Mouse (Mus musculus) granulocyte monocyte progenitor cell, adult 5-6 weeks (primary cell): Measurements from ENCODE around the gene Olfr1438-ps1. TPM values are rescaled to one million over a fixed set of nuclear protein-coding genes. Genes with fewer than 3 reads are reported as not detected.
"Not testable (repeated sequence)": the region's sequence is repeated elsewhere in the genome, so short reads cannot be mapped to it uniquely, and the experiment has no call there.

Experiments used
- ATAC-seq: replicated peaks from 2 replicates; pipeline ENCODE4 v1.8.0; 2016; ENCODE audit warnings: mild to moderate bottlenecking, moderate TSS enrichment, inconsistent platforms; ENCODE audit not compliant: poor library complexity, severe bottlenecking
- total RNA-seq, 2 experiments: library from RNA; stranded (forward) in 1 of 2; stranded (reverse) in 1 of 2; fragments of 200-712, 200-1000 nt in 1 of 2; fragments of >200 nt in 1 of 2; fragmentation: Nextera tagmentation in 1 of 2; gene quantifications; 2 replicates each; pipeline ENCODE4 v1.2.3; 2014 to 2017

The Olfr1438-ps1 gene
- not detected in 2 replicates for total RNA-seq (2014; fragmentation: Nextera tagmentation)
- total RNA-seq (2017) = not detected in 2 replicates

DNA sequence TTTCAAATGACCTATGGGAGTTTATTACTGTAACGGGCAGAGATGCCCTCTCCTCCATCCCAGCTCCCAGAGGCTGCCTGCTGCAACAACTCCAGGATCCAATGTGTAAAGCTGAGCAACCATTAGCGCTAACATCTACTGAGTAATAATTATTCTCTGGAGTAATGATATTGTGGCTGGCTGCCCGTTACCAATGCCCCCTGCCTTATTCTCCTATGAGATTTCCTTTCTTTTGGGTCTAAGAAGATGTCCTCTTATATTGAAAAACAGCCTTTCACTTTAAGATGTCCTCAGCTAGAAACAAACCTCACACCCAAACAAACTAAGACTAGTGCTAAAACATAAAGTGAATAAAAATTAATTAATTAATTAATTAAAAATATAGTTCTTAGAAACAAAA, at the start of gene Olfr1438-ps1:
Olfr1438-ps1 (minus strand) TSS at position 101 of the 400 bp plus-strand sequence.
- ATAC-seq = no peak

DNA sequence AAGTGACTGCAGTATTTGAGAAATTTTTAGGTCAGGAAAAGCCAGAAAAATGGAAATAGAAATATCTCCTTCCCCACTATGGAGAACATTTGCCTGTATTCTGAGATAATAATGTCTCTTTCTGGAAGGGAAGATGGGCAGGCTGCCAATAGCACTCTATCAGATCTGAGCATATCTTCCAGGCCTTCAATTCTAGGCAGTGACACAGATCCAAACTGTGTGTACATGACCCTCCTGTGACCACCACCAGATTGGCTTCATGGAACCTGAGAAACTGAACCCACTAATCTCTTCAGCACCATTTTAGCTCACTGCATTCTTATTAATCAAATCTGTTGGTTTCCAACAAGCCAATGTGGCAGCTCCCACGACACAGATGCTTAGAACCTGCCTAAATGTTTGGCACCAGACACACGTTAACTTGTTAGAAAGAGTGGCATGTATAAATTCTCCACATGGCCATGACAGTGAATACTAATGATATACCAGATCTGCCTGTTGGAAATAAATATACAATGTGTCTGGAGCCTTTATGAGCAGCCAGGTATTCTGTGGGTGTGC, 38.8 kb upstream of the Olfr1438-ps1 start:
- no peak for ATAC-seq

DNA sequence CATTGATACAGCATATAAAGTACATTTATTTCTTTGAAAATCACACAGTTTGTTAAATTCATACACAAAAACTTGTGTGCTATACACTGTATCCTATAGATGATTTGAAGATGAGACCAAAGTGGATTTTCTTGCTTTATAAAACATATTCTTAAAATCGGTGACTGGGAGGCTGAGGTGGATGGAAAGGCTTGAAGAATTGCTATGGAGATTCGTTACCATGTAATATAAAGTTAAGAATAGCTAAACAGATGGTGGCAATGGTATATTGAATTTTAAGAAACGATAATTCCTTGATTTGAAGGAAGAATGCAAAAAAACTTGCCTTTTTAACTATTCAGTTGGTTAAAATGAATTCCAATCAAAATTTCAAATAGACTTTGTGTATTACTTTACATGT, 37.3 kb upstream of the Olfr1438-ps1 start:
- ATAC-seq = no peak

DNA sequence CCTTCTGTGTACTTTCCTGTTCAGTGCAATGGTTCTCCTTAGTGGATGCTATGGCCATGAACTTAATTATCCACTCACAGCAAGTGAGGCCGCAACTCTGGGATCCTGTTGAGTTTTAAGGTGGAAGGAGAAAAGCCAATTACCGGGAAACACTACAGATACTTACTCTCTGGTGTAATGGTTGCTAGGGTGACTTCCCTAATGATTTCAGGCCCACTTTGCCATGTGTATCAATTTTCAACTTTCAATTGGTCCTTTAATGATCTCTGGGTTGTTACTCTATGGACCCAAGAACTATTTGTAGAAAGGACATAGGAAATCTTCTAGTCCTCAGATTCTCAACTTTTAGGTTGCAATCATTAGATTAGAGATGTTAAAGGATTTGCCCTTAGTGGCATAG, 10.7 kb downstream of the Olfr1438-ps1 start, which contains the start of gene Olfr1437:
Olfr1437 (minus strand) TSS at position 101 of the 400 bp plus-strand sequence.
- ATAC-seq = no peak

DNA sequence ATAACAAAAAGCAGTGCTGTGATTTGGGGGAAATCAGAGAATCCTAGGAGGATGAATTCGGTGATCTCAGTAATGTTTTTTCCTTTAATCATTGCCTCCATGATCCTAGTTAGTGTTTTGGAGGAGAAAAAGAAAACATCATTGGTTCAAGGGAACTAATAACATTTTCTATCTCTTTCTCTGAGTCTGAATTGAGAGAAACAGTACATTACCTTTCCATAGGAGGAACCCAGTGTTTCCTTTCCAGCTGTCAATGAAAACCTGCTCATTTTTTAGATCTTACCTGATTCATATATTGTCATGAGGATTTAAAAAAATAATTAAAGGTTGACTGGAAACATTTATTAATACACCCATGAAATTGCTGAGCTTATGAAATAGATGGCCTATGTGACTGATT, 36.7 kb downstream of the Olfr1438-ps1 start, which contains the start of gene Olfr1436:
Olfr1436 (minus strand) TSS at position 101 of the 400 bp plus-strand sequence.
- ATAC-seq = not testable (repeated sequence)

DNA sequence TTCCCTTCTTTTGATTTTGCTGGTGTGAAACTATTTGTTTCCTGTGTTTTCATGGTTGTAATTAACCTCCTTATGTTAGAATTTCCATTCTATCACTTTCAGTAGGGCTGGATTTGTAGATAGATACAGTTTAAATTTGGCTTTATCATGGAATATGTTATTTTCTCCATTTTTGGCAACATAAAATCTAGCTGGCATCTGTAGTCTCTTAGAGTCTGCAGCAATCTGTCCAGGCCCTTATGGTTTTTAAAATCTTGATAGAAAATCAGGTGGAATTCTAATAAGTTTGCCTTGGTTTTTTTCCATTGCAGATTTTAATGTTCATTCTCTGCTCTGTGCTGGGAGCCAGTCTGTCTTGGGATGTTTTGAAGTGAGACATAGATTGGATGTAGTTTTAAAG, 42.7 kb downstream of the Olfr1438-ps1 start:
- ATAC-seq = no peak

DNA sequence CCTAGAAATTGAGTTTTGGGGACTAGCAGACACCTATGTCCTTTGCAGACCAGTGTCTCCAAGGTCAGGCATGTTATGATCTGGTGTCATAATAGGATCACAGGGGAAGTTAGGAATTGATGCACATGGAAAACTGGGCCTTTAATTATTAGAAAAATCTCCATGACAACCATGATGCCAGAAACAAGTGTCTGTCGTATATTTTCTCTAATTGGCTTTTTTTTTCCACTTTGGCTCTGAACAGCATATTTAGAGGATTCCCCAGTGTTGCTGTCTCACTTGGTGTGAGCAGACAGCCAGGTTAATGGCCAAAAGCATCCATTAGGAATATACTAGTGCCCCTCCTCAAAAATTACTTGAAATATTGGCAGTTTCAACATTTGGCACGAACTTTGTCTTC, 56.2 kb downstream of the Olfr1438-ps1 start, which contains the start of gene Olfr1434:
Olfr1434 (plus strand) TSS at position 301 of the 400 bp plus-strand sequence.
- no peak for ATAC-seq

Other genes starting within 250 kb of the Olfr1438-ps1 start
- gene Olfr1426, start 243.9 kb downstream of the Olfr1438-ps1 start, total RNA-seq (2014; fragmentation: Nextera tagmentation) = not detected in 2 replicates
- not detected in 2 replicates for gene Olfr1426, start 243.9 kb downstream of the Olfr1438-ps1 start, total RNA-seq (2017)
- gene Olfr1427, start 232.6 kb downstream of the Olfr1438-ps1 start, total RNA-seq (2014; fragmentation: Nextera tagmentation) = not detected in 2 replicates
- not detected in 2 replicates for gene Olfr1427, start 232.6 kb downstream of the Olfr1438-ps1 start, total RNA-seq (2017)
- not detected in 2 replicates for gene Olfr1428, start 220.0 kb downstream of the Olfr1438-ps1 start, total RNA-seq (2014; fragmentation: Nextera tagmentation)
- not detected in 2 replicates for gene Olfr1428, start 220.0 kb downstream of the Olfr1438-ps1 start, total RNA-seq (2017)
- not detected in 2 replicates for gene Olfr76, start 212.7 kb downstream of the Olfr1438-ps1 start, total RNA-seq (2014; fragmentation: Nextera tagmentation)
- not detected in 2 replicates for gene Olfr76, start 212.7 kb downstream of the Olfr1438-ps1 start, total RNA-seq (2017)
- not detected in 2 replicates for gene Olfr1555-ps1, start 165.8 kb downstream of the Olfr1438-ps1 start, total RNA-seq (2014; fragmentation: Nextera tagmentation)
- gene Olfr1555-ps1, start 165.8 kb downstream of the Olfr1438-ps1 start, total RNA-seq (2017) = not detected in 2 replicates
- not detected in 2 replicates for gene Olfr1431, start 135.3 kb downstream of the Olfr1438-ps1 start, total RNA-seq (2014; fragmentation: Nextera tagmentation)
- gene Olfr1431, start 135.3 kb downstream of the Olfr1438-ps1 start, total RNA-seq (2017) = not detected in 2 replicates
- gene Olfr1432, start 103.3 kb downstream of the Olfr1438-ps1 start, total RNA-seq (2014; fragmentation: Nextera tagmentation) = not detected in 2 replicates
- gene Olfr1432, start 103.3 kb downstream of the Olfr1438-ps1 start, total RNA-seq (2017) = not detected in 2 replicates
- gene Olfr262, start 94.3 kb downstream of the Olfr1438-ps1 start, total RNA-seq (2014; fragmentation: Nextera tagmentation) = not detected in 2 replicates
- not detected in 2 replicates for gene Olfr262, start 94.3 kb downstream of the Olfr1438-ps1 start, total RNA-seq (2017)
- gene Olfr235, start 74.9 kb downstream of the Olfr1438-ps1 start, total RNA-seq (2014; fragmentation: Nextera tagmentation) = not detected in 2 replicates
- not detected in 2 replicates for gene Olfr235, start 74.9 kb downstream of the Olfr1438-ps1 start, total RNA-seq (2017)
- not detected in 2 replicates for gene Olfr1434, start 56.1 kb downstream of the Olfr1438-ps1 start, total RNA-seq (2014; fragmentation: Nextera tagmentation)
- gene Olfr1434, start 56.1 kb downstream of the Olfr1438-ps1 start, total RNA-seq (2017) = not detected in 2 replicates
- not detected in 2 replicates for gene Olfr1436, start 36.8 kb downstream of the Olfr1438-ps1 start, total RNA-seq (2014; fragmentation: Nextera tagmentation)
- gene Olfr1436, start 36.8 kb downstream of the Olfr1438-ps1 start, total RNA-seq (2017) = not detected in 2 replicates
- gene Olfr1437, start 10.8 kb downstream of the Olfr1438-ps1 start, total RNA-seq (2014; fragmentation: Nextera tagmentation) = not detected in 2 replicates
- gene Olfr1437, start 10.8 kb downstream of the Olfr1438-ps1 start, total RNA-seq (2017) = not detected in 2 replicates
- gene Olfr1440, start 51.4 kb upstream of the Olfr1438-ps1 start, total RNA-seq (2014; fragmentation: Nextera tagmentation) = not detected in 2 replicates
- not detected in 2 replicates for gene Olfr1440, start 51.4 kb upstream of the Olfr1438-ps1 start, total RNA-seq (2017)
- not detected in 2 replicates for gene Olfr1441, start 81.5 kb upstream of the Olfr1438-ps1 start, total RNA-seq (2014; fragmentation: Nextera tagmentation)
- not detected in 2 replicates for gene Olfr1441, start 81.5 kb upstream of the Olfr1438-ps1 start, total RNA-seq (2017)
- gene Pfpl, start 92.0 kb upstream of the Olfr1438-ps1 start, total RNA-seq (2014; fragmentation: Nextera tagmentation) = not detected in 2 replicates
- not detected in 2 replicates for gene Pfpl, start 92.0 kb upstream of the Olfr1438-ps1 start, total RNA-seq (2017)
- 62.2 and 69.2 TPM in 2 replicates for gene Mpeg1, start 124.9 kb upstream of the Olfr1438-ps1 start, total RNA-seq (2014; fragmentation: Nextera tagmentation)
- gene Mpeg1, start 124.9 kb upstream of the Olfr1438-ps1 start, total RNA-seq (2017) = 53.0 and 54.8 TPM in 2 replicates
- gene Dtx4, start 165.5 kb upstream of the Olfr1438-ps1 start, total RNA-seq (2014; fragmentation: Nextera tagmentation) = 48.3 and 48.4 TPM in 2 replicates
- gene Dtx4, start 165.5 kb upstream of the Olfr1438-ps1 start, total RNA-seq (2017) = 38.7 and 47.3 TPM in 2 replicates
- gene Fam111a, start 209.8 kb upstream of the Olfr1438-ps1 start, total RNA-seq (2014; fragmentation: Nextera tagmentation) = 156 and 158 TPM in 2 replicates
- gene Fam111a, start 209.8 kb upstream of the Olfr1438-ps1 start, total RNA-seq (2017) = 230 and 279 TPM in 2 replicates